30 mouse cellular contexts compared by ENCODE assay signal in genomic region chr5:114985074-114985473, GRCm38 (mm10). TPM values are rescaled to one million over a fixed set of nuclear protein-coding genes. Genes with fewer than 3 reads are reported as not detected.
A peak's percentile ranks its signal among the peaks of the same experiment; 100 is the strongest.
DNase-seq lines count a peak whose midpoint lies in the region; ATAC-seq and TF ChIP-seq lines count a peak whose summit lies in the region.
"Had no signal": no experiment of that assay in that cellular context is flagged by ENCODE, and none has a peak within 500 bp of the region (broad histone marks: within the 10 kb centered on the region; RNA-seq: fewer than 3 reads in every experiment).

No protein-coding gene starts in this region.

- 0 out of 2 replicates have a peak overlapping the region, but pooled peaks have one; percentile 16 for H3K27ac ChIP-seq in liver, embryonic 15.5 days (replicated peaks)
- H3K27ac ChIP-seq in liver, embryonic 12.5 days = no peak overlapping the region
- H3K27ac ChIP-seq in intestine, embryonic 15.5 days = no peak overlapping the region
- peak overlapping the region; percentile 87 for H3K27ac ChIP-seq in small intestine, adult 2 months (ENCODE audit: insufficient read depth, low read depth, low read length)
- H3K27ac ChIP-seq: embryonic facial prominence, embryonic 12.5 days; embryonic facial prominence, embryonic 15.5 days; forebrain, embryonic 12.5 days; forebrain, embryonic 15.5 days; heart, adult 2 months; heart, embryonic 10.5 days; heart, embryonic 13.5 days; hindbrain, embryonic 14.5 days; hindbrain, postnatal 0 days had no signal

- H3K27me3 ChIP-seq in liver, embryonic 15.5 days = no peaks in the 10 kb centered on the region
- H3K27me3 ChIP-seq in liver, embryonic 12.5 days (replicated peaks) = no peaks in the 10 kb centered on the region
- H3K27me3 ChIP-seq in intestine, embryonic 15.5 days (replicated peaks) = no peaks in the 10 kb centered on the region
- H3K27me3 ChIP-seq in small intestine, adult 2 months (ENCODE audit: control insufficient read depth, insufficient read depth, low read length) = no peaks in the 10 kb centered on the region
- H3K27me3 ChIP-seq: CH12.LX; embryonic facial prominence, embryonic 12.5 days; embryonic facial prominence, embryonic 15.5 days; forebrain, embryonic 12.5 days; forebrain, embryonic 15.5 days; heart, embryonic 13.5 days; Patski had no signal

- H3K9me3 ChIP-seq in liver, embryonic 15.5 days (replicated peaks) = no peaks in the 10 kb centered on the region
- H3K9me3 ChIP-seq in liver, embryonic 12.5 days (replicated peaks) = 0 out of 2 replicates have a peak, but pooled peaks cover 2% of the 10 kb centered on the region
- H3K9me3 ChIP-seq in intestine, embryonic 15.5 days = no peaks in the 10 kb centered on the region
- H3K9me3 ChIP-seq: embryonic facial prominence, embryonic 12.5 days; embryonic facial prominence, embryonic 15.5 days; forebrain, embryonic 15.5 days; heart, embryonic 10.5 days; heart, embryonic 13.5 days had no signal

- H3K9ac ChIP-seq in liver, embryonic 15.5 days = no peak overlapping the region
- H3K9ac ChIP-seq in liver, embryonic 12.5 days = no peak overlapping the region
- no peak overlapping the region for H3K9ac ChIP-seq in intestine, embryonic 15.5 days
- H3K9ac ChIP-seq: embryonic facial prominence, embryonic 12.5 days; embryonic facial prominence, embryonic 15.5 days; forebrain, embryonic 12.5 days; forebrain, embryonic 15.5 days; heart, embryonic 13.5 days; hindbrain, embryonic 14.5 days had no signal

- no peak for ATAC-seq in liver, embryonic 15.5 days (ENCODE audit: insufficient read depth)
- no peak for ATAC-seq in liver, embryonic 12.5 days
- ATAC-seq in intestine, embryonic 15.5 days = peak; percentile 54
- ATAC-seq: forebrain, embryonic 15.5 days; hindbrain, postnatal 0 days; Patski had no signal

- no peak overlapping the region for H3K4me3 ChIP-seq in liver, embryonic 15.5 days (replicated peaks)
- H3K4me3 ChIP-seq in liver, embryonic 12.5 days = no peak overlapping the region
- no peak overlapping the region for H3K4me3 ChIP-seq in intestine, embryonic 15.5 days (replicated peaks)
- H3K4me3 ChIP-seq in small intestine, adult 2 months (ENCODE audit: low read depth, low read length) = no peak overlapping the region
- H3K4me3 ChIP-seq: embryonic facial prominence, embryonic 12.5 days; embryonic facial prominence, embryonic 15.5 days; erythroblast, embryonic 14.5 days; forebrain, embryonic 12.5 days; forebrain, embryonic 15.5 days; heart, adult 2 months; heart, embryonic 10.5 days; heart, embryonic 13.5 days had no signal

- TF ChIP-seq CTCF in small intestine, adult 2 months (IDR thresholded peaks at IDR 0.05; ENCODE audit: extremely low read depth, insufficient read length, insufficient replicate concordance, low read depth, low read length) = no peak

- TF ChIP-seq POLR2A in small intestine, adult 2 months (IDR thresholded peaks at IDR 0.05; ENCODE audit: low read depth, low read length) = no peak

- H3K36me3 ChIP-seq in liver, embryonic 15.5 days (replicated peaks) = no peaks in the 10 kb centered on the region
- no peaks in the 10 kb centered on the region for H3K36me3 ChIP-seq in liver, embryonic 12.5 days
- no peaks in the 10 kb centered on the region for H3K36me3 ChIP-seq in intestine, embryonic 15.5 days
- H3K36me3 ChIP-seq in small intestine, adult 2 months (ENCODE audit: control insufficient read depth, insufficient read depth, low read length) = no peaks in the 10 kb centered on the region
- H3K36me3 ChIP-seq: embryonic facial prominence, embryonic 12.5 days; embryonic facial prominence, embryonic 15.5 days; forebrain, embryonic 12.5 days; forebrain, embryonic 15.5 days; G1E; heart, embryonic 10.5 days; heart, embryonic 13.5 days had no signal

- H3K4me1 ChIP-seq in liver, embryonic 15.5 days (replicated peaks) = peaks cover 18% of the 10 kb centered on the region
- H3K4me1 ChIP-seq in liver, embryonic 12.5 days = peaks cover 29% of the 10 kb centered on the region
- peaks cover 9% of the 10 kb centered on the region for H3K4me1 ChIP-seq in intestine, embryonic 15.5 days (replicated peaks)
- H3K4me1 ChIP-seq in small intestine, adult 2 months (ENCODE audit: control insufficient read depth, insufficient read depth, insufficient read length, low read length) = peaks cover 14% of the 10 kb centered on the region

- no peak overlapping the region for H3K4me2 ChIP-seq in liver, embryonic 15.5 days
- H3K4me2 ChIP-seq in liver, embryonic 12.5 days = no peak overlapping the region
- no peak overlapping the region for H3K4me2 ChIP-seq in intestine, embryonic 15.5 days (replicated peaks)
- H3K4me2 ChIP-seq: embryonic facial prominence, embryonic 12.5 days; embryonic facial prominence, embryonic 15.5 days; forebrain, embryonic 12.5 days; forebrain, embryonic 15.5 days; heart, embryonic 13.5 days; hindbrain, embryonic 14.5 days had no signal

- DNase-seq in urinary bladder, postnatal 25 days (ENCODE audit: low spot score) = no peak
- DNase-seq in right cerebral cortex, postnatal 36 days (ENCODE audit: low spot score in 2 of 2) = no peak
- DNase-seq: adrenal gland, adult 2 months; adrenal gland, postnatal 14 days; B cell, adult 2 months; cerebellum, adult 11 months; cerebellum, adult 2 months; cerebellum, adult 9-11 months; cerebellum, postnatal 25 days; gastrocnemius, postnatal 36 days; heart, adult 2 months; heart, postnatal 14 days; heart, postnatal 4 days had no signal

RNA-seq across cellular contexts. Expression of gene Hnf1a, which starts 14.2 kb away (rescaled TPM):
- 3.8 and 4.3 TPM in 2 replicates for polyA plus RNA-seq in liver, embryonic 15.5 days (2015; fragmentation: Nextera tagmentation; extraction: Ambion mirVana)
- 3.8 and 3.9 TPM in 2 replicates for polyA plus RNA-seq in liver, embryonic 12.5 days (2016; fragmentation: Nextera tagmentation; extraction: Ambion mirVana)
- polyA plus RNA-seq in intestine, embryonic 15.5 days (2015; fragmentation: Nextera tagmentation; extraction: Ambion mirVana) = 18.0 and 18.6 TPM in 2 replicates
- polyA plus RNA-seq in small intestine, adult 2 months (2012; rRNA removed) = 24.1 and 46.9 TPM in 2 replicates
- polyA plus RNA-seq: forebrain, embryonic 12.5 days; forebrain, embryonic 15.5 days; G1E; heart, adult 2 months; hindbrain, embryonic 11.5 days; hindbrain, embryonic 14.5 days had no signal

RNA-seq across cellular contexts. Expression of gene Sppl3, which starts 25.9 kb away (rescaled TPM):
- polyA plus RNA-seq in liver, embryonic 15.5 days (2015; fragmentation: Nextera tagmentation; extraction: Ambion mirVana) = 7.9 and 12.1 TPM in 2 replicates
- polyA plus RNA-seq in liver, embryonic 12.5 days (2016; fragmentation: Nextera tagmentation; extraction: Ambion mirVana) = 19.3 and 23.7 TPM in 2 replicates
- polyA plus RNA-seq in intestine, embryonic 15.5 days (2015; fragmentation: Nextera tagmentation; extraction: Ambion mirVana) = 16.8 and 23.6 TPM in 2 replicates
- 36.9 and 101 TPM in 2 replicates for polyA plus RNA-seq in small intestine, adult 2 months (2012; rRNA removed)

RNA-seq across cellular contexts. Expression of gene 2210016L21Rik, which starts 43.1 kb away (rescaled TPM):
- polyA plus RNA-seq in liver, embryonic 15.5 days (2015; fragmentation: Nextera tagmentation; extraction: Ambion mirVana) = 10.2 and 12.3 TPM in 2 replicates
- polyA plus RNA-seq in liver, embryonic 12.5 days (2016; fragmentation: Nextera tagmentation; extraction: Ambion mirVana) = 22.1 and 25.2 TPM in 2 replicates
- 51.3 and 62.7 TPM in 2 replicates for polyA plus RNA-seq in intestine, embryonic 15.5 days (2015; fragmentation: Nextera tagmentation; extraction: Ambion mirVana)
- 8.5 and 13.6 TPM in 2 replicates for polyA plus RNA-seq in small intestine, adult 2 months (2012; rRNA removed)

Comparison
In these comparisons a context has a peak if more than half of its experiments do, and no peak if none do; other contexts are left out.
1. H3K27ac ChIP-seq: peak in liver, embryonic 15.5 days (single experiment) and small intestine, adult 2 months (single experiment); none in liver, embryonic 12.5 days (single experiment) and intestine, embryonic 15.5 days (single experiment).